Mouse (Mus musculus): ENCODE measurements around the gene Ccdc127.

Ccdc127 gene

GRCm38 (mm10) chr13:74349566-74350434 is at the start of gene Ccdc127, which contains the start of gene Sdha:
Ccdc127 (plus strand) TSS chr13:74350309.
Sdha (minus strand) TSS chr13:74350280.
- DNase-seq = peak; percentile 96

GRCm38 (mm10) chr13:74300925-74301606 is 49.0 kb upstream of the Ccdc127 start:
- DNase-seq = peak; percentile 27

- DNase-seq = no peak
Observed at GRCm38 (mm10) chr13:74301607-74301984, 48.5 kb upstream of the Ccdc127 start.

GRCm38 (mm10) chr13:74302050-74303037 is 47.8 kb upstream of the Ccdc127 start:
- DNase-seq = no peak

GRCm38 (mm10) chr13:74305380-74305779 is 44.7 kb upstream of the Ccdc127 start:
- no peak for DNase-seq

GRCm38 (mm10) chr13:74305780-74306179 is 44.3 kb upstream of the Ccdc127 start:
- DNase-seq = no peak

- no peak for DNase-seq
Observed at GRCm38 (mm10) chr13:74314616-74315015, 35.5 kb upstream of the Ccdc127 start.

- no peak for DNase-seq
Observed at GRCm38 (mm10) chr13:74316386-74316785, 33.7 kb upstream of the Ccdc127 start.

GRCm38 (mm10) chr13:74316789-74317169 is 33.3 kb upstream of the Ccdc127 start:
- DNase-seq = no peak

GRCm38 (mm10) chr13:74317170-74317849 is 32.8 kb upstream of the Ccdc127 start, which contains the start of gene Pdcd6:
Pdcd6 (minus strand) TSS chr13:74317580.
- peak; percentile 82 for DNase-seq

GRCm38 (mm10) chr13:74329321-74329720 is 20.8 kb upstream of the Ccdc127 start:
- DNase-seq = no peak

- no peak for DNase-seq
Observed at GRCm38 (mm10) chr13:74341036-74341435, 9.1 kb upstream of the Ccdc127 start.

- no peak for DNase-seq
Observed at GRCm38 (mm10) chr13:74350435-74350906, 362 bp downstream of the Ccdc127 start.

GRCm38 (mm10) chr13:74356491-74356890 is 6.4 kb downstream of the Ccdc127 start:
- no peak for DNase-seq

- no peak for DNase-seq
Observed at GRCm38 (mm10) chr13:74362218-74362617, 12.1 kb downstream of the Ccdc127 start.

GRCm38 (mm10) chr13:74363176-74363858 is 13.2 kb downstream of the Ccdc127 start:
- no peak for DNase-seq

- DNase-seq = no peak
Observed at GRCm38 (mm10) chr13:74363859-74364235, 13.7 kb downstream of the Ccdc127 start, which contains the start of gene Lrrc14b. Lrrc14b (minus strand) TSS chr13:74364005.

GRCm38 (mm10) chr13:74381533-74382276 is 31.6 kb downstream of the Ccdc127 start:
- no peak for DNase-seq

- no peak for DNase-seq
Observed at GRCm38 (mm10) chr13:74382289-74382688, 32.2 kb downstream of the Ccdc127 start.

- no peak for DNase-seq
Observed at GRCm38 (mm10) chr13:74389730-74390129, 39.6 kb downstream of the Ccdc127 start.
